Mouse (Mus musculus) cerebral cortex, adult 2 months (tissue): ENCODE results near the gene Rpgrip1l.

Experiments
- WGBS: fragments of 180-500 bp; shearing (Covaris S2); methylation state at CpG from one replicate; pipeline ENCODE4 v1.1.7; 2018; 5-methylcytosine and 5-hydroxymethylcytosine counted together

The Rpgrip1l gene

GRCm38 (mm10) chr8:91276337-91276736 is 36.7 kb downstream of the Rpgrip1l start:
- 90% methylated on average over 2 of the region's 2 CpGs for WGBS

GRCm38 (mm10) chr8:91273493-91273892 is 39.6 kb downstream of the Rpgrip1l start:
- WGBS = 51% methylated on average over 5 of the region's 5 CpGs

- 90% methylated on average over 2 of the region's 2 CpGs for whole genome bisulfite sequencing
These were observed 43.6 kb downstream of the Rpgrip1l start for GRCm38 (mm10) chr8:91269374-91269958.

GRCm38 (mm10) chr8:91263939-91264338 is 49.1 kb downstream of the Rpgrip1l start:
- WGBS = 79% methylated on average over 3 of the region's 3 CpGs

GRCm38 (mm10) chr8:91261598-91261997 is 51.5 kb downstream of the Rpgrip1l start:
- 76% methylated on average over 2 of the region's 2 CpGs for WGBS

DNA sequence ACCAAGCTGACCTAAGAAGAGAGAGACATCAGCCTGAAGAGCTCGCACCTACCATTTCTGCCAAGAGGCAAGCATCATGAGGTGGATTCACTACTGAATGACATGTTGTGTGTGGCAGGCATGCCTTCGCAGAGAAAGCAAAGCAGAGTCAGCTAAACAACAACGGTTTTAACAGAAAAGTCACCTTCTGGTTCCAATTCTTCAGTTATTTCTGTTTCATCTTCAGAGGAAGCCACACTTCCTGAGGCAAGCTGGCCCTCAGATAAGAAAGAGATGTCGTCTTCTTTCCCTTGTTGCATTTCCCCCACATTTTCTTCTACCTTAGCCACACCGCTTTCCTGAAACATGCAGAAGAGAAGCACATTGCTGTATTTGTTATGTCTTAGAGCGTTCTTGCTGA is 62.1 kb downstream of the Rpgrip1l start:
- 91% methylated on average over 6 of the region's 6 CpGs for WGBS

GRCm38 (mm10) chr8:91249758-91250466 is 63.1 kb downstream of the Rpgrip1l start:
- WGBS = 81% methylated on average over 9 of the region's 9 CpGs

- WGBS = 85% methylated on average over 4 of the region's 4 CpGs
These were observed 67.1 kb downstream of the Rpgrip1l start for GRCm38 (mm10) chr8:91245821-91246454.

- WGBS = 87% methylated on average over 1 of the region's 1 CpGs
These were observed 70.3 kb downstream of the Rpgrip1l start for GRCm38 (mm10) chr8:91242721-91243120.

- 72% methylated on average over 8 of the region's 8 CpGs for WGBS
These were observed 71.1 kb downstream of the Rpgrip1l start for GRCm38 (mm10) chr8:91241873-91242519.

DNA sequence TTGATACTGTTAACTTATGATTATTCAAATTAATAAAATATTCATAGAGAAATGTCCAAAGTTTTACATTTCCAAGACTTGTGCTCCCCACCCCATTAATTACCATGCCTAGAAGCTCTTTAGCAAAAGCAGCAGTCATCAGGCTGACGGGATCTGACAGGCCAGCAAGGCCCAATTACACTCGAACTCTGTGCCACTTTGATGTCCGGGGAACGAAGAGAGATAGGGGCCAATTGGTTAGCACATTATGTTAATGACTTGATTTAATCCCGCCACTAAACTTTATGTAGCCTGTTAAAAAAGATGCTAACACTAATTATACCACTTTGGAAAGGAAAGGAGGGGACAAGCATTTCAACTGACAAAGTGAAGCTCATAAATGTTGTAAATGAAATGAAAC is 71.7 kb downstream of the Rpgrip1l start:
- 74% methylated on average over 5 of the region's 5 CpGs for WGBS

- WGBS = 88% methylated on average over 2 of the region's 2 CpGs
These were observed 75.9 kb downstream of the Rpgrip1l start for GRCm38 (mm10) chr8:91237191-91237590.

DNA sequence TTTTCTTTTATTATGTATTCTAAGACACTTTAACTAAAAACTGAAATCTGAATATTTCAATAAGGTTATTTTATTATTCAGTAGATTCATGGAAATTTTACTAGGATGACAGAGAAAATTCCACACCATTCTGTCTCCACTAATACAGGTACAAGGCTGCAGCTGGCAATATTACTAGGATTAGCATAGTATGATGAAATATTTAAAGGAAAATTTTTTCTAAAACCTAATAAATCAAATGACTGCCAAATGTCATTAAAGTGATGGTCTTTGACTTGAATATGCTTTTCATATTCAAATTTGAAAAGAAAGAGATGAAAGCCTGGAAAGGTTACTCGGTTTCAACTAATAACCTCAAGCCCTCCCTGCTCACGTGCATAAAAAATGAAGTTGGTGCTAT is 79.0 kb downstream of the Rpgrip1l start:
- WGBS = 77% methylated on average over 2 of the region's 2 CpGs

DNA sequence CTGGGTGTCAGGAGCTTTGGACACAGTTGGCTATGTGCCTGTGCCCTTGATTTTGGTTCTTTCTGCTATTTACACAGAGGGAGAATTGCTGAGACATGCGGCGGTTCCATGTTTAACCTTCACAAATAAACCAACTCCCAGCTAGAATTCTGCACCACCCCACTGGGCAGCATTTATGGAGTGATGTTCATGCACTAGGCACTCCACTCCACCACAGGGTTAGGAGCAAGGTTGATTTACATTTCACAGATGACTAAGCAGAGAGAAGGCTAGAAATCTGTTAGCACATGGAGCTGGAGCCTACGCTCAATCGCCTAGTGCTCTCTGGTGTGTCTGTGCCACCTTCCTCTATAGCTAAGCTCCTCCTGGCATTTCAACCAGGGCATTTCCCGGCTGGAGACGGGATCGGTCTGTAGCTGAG is 85.6 kb downstream of the Rpgrip1l start:
- WGBS = 75% methylated on average over 7 of the region's 7 CpGs

DNA sequence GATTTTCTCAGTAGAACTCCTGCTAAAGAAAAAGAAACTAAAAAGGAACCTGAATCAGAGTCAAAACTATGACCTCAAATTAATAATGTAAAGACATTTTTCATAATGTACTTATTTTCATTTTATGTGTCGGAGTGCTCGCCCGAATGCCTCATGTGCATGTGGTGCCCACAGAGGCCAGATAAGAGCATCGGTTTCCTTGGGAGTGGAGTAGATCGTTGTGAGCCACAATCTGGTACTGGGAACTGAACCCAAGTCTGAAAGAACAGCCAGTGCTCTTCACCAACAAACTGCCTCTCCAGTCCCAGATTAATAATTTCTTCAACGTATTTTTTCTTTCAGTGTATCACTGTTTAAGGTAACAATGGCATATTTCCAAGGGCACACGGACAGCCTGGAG is 88.8 kb downstream of the Rpgrip1l start:
- 89% methylated on average over 7 of the region's 7 CpGs for WGBS

- 97% methylated on average over 2 of the region's 2 CpGs for WGBS
These were observed 91.2 kb downstream of the Rpgrip1l start for GRCm38 (mm10) chr8:91221841-91222240.

GRCm38 (mm10) chr8:91218271-91218670 is 94.8 kb downstream of the Rpgrip1l start:
- 80% methylated on average over 4 of the region's 4 CpGs for WGBS

- 53% methylated on average over 5 of the region's 5 CpGs for WGBS
These were observed 95.8 kb downstream of the Rpgrip1l start for GRCm38 (mm10) chr8:91217062-91217905.

GRCm38 (mm10) chr8:91214287-91214686 is 98.8 kb downstream of the Rpgrip1l start:
- WGBS = 76% methylated on average over 3 of the region's 3 CpGs

- 71% methylated on average over 2 of the region's 2 CpGs for WGBS
These were observed 100.1 kb downstream of the Rpgrip1l start for GRCm38 (mm10) chr8:91212948-91213347.

DNA sequence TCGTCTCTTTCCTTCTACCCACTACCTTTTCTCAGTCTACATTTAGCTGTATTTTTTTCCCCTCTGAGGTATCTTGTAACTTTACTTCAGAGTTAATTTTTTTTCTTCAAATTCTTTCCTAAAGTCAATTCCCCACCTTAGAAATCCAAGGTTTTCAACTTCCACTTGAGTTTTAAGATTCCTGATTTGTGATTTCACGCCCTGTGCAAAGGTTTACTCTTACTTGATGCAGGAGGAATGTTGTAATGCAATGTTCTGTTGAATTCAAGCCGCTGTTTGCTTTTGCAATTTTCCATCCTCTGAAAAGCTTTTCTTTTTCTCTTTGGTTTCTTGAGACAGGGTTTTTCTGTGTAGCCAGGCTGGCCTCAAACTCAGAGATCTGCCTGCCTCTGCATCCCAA is 103.4 kb downstream of the Rpgrip1l start:
- 83% methylated on average over 3 of the region's 3 CpGs for WGBS

- 77% methylated on average over 2 of the region's 2 CpGs for WGBS
These were observed 105.4 kb downstream of the Rpgrip1l start for GRCm38 (mm10) chr8:91207676-91208075.
